Mouse (Mus musculus) liver, embryonic 11.5 days (tissue): ENCODE results near the gene Mipep. TPM values are rescaled to one million over a fixed set of nuclear protein-coding genes. Genes with fewer than 3 reads are reported as not detected.

Source experiments
- ATAC-seq: fragments of 200-750 bp; cut with Nextera tagmentation; replicated peaks from 2 replicates; pipeline ENCODE4 v1.8.0; 2017; ENCODE audit warnings: moderate number of reproducible peaks, mild to moderate bottlenecking, moderate TSS enrichment, moderate library complexity; ENCODE audit not compliant: low FRiP score
- DNase-seq: peaks from one replicate; pipeline ENCODE4 v3.0.0-alpha.2; 2017; ENCODE audit warnings: low spot score
- H3K27ac ChIP-seq: fragments of 300-500 bp; sonication (generic); 2 replicates; pipeline ENCODE4 v1.5.1; 2014; ENCODE audit warnings: mild to moderate bottlenecking, low read depth, low read length, control low read depth
- H3K27me3 ChIP-seq: fragments of 300-500 bp; sonication (generic); replicated peaks from 2 replicates; pipeline ENCODE4 v1.6.1; 2014; ENCODE audit warnings: low read length, mixed read lengths; ENCODE audit not compliant: control insufficient read depth, insufficient read depth
- H3K36me3 ChIP-seq: fragments of 300-500 bp; sonication (generic); 2 replicates; pipeline ENCODE4 v1.6.1; 2014; ENCODE audit warnings: mild to moderate bottlenecking, low read length, moderate library complexity, mixed read lengths; ENCODE audit not compliant: control insufficient read depth, insufficient read depth
- H3K4me1 ChIP-seq: fragments of 300-500 bp; sonication (generic); replicated peaks from 2 replicates; pipeline ENCODE4 v1.6.1; 2014; ENCODE audit warnings: low read length, mixed read lengths; ENCODE audit not compliant: control insufficient read depth, insufficient read depth
- H3K4me2 ChIP-seq: fragments of 300-500 bp; sonication (generic); 2 replicates; pipeline ENCODE4 v1.6.1; 2014; ENCODE audit warnings: mild to moderate bottlenecking, control low read depth, moderate library complexity
- H3K4me3 ChIP-seq: fragments of 300-500 bp; sonication (generic); 2 replicates; pipeline ENCODE4 v1.5.1; 2014; ENCODE audit warnings: low read depth, low read length, control low read depth
- H3K9ac ChIP-seq: fragments of 300-500 bp; sonication (generic); 2 replicates; pipeline ENCODE4 v1.6.1; 2014; ENCODE audit warnings: low read depth, low read length, control low read depth
- H3K9me3 ChIP-seq: fragments of 300-500 bp; sonication (generic); 2 replicates; pipeline ENCODE4 v1.6.1; 2016; ENCODE audit warnings: low read length, inconsistent platforms, mixed read lengths; ENCODE audit not compliant: control insufficient read depth
- WGBS: fragments of 180-500 bp; shearing (Covaris S2); extraction: QIAGEN DNeasy Blood & Tissue Kit; methylation state at CpG from one replicate; pipeline ENCODE4 v1.1.7; 2014; 5-methylcytosine and 5-hydroxymethylcytosine counted together
- polyA plus RNA-seq: library from polyadenylated mRNA; unstranded; fragments of >200 nt; fragmentation: Nextera tagmentation; extraction: Ambion mirVana; gene quantifications from 2 replicates; pipeline ENCODE4 v1.2.1, GENCODE M21; 2014

Gene Mipep
- polyA plus RNA-seq, 1 experiment from 2014 or later = 27.8 TPM

- ATAC-seq = no peak
- H3K9ac ChIP-seq = no peak overlapping the region
These were observed 45.7 kb downstream of the Mipep start for GRCm38 (mm10) chr14:60830096-60830495.

GRCm38 (mm10) chr14:60836709-60837108, 52.3 kb downstream of the Mipep start:
- DNase-seq = no peak
- Histone ChIP-seq H3K9me3 (peaks cover 4% of the 10 kb centered on the region; the same call in 1 of the 2 replicates), H3K4me2 (no peak overlapping the region), H3K27me3 (no peaks in the 10 kb centered on the region), H3K27ac (no peak overlapping the region), H3K36me3 (peaks cover 4% of the 10 kb centered on the region), H3K9ac (no peak overlapping the region), H3K4me1 (no peaks in the 10 kb centered on the region), H3K4me3 (no peak overlapping the region)
- WGBS = 88% methylated on average over 6 of the region's 6 CpGs
- no peak for ATAC-seq

More at GRCm38 (mm10) chr14:60830096-60830495, 45.7 kb downstream of the Mipep start:
- no peak overlapping the region for H3K27ac ChIP-seq
- H3K27me3 ChIP-seq = no peaks in the 10 kb centered on the region
- no peak overlapping the region for H3K4me2 ChIP-seq
- WGBS = 86% methylated on average over 2 of the region's 2 CpGs
- peaks cover 14% of the 10 kb centered on the region for H3K36me3 ChIP-seq
- H3K4me1 ChIP-seq = no peaks in the 10 kb centered on the region
- no peak for DNase-seq
- peaks cover 4% of the 10 kb centered on the region; the same call in 1 of the 2 replicates for H3K9me3 ChIP-seq
- no peak overlapping the region for H3K4me3 ChIP-seq

GRCm38 (mm10) chr14:60839654-60840053, 55.3 kb downstream of the Mipep start:
- no peak overlapping the region for H3K4me3 ChIP-seq
- H3K9me3 ChIP-seq = no peaks in the 10 kb centered on the region
- no peak for DNase-seq
- H3K4me2 ChIP-seq = no peak overlapping the region
- no peak overlapping the region for H3K27ac ChIP-seq
- WGBS = 58% methylated on average over 8 of the region's 8 CpGs
- H3K36me3 ChIP-seq = no peaks in the 10 kb centered on the region
- no peaks in the 10 kb centered on the region for H3K4me1 ChIP-seq
- ATAC-seq = no peak
- H3K27me3 ChIP-seq = no peaks in the 10 kb centered on the region
- no peak overlapping the region for H3K9ac ChIP-seq

GRCm38 (mm10) chr14:60841977-60842659, 57.7 kb downstream of the Mipep start:
- Histone ChIP-seq H3K27me3 (no peaks in the 10 kb centered on the region), H3K4me1 (peaks cover 6% of the 10 kb centered on the region; the same call in 1 of the 2 replicates), H3K27ac (no peak overlapping the region), H3K4me3 (no peak overlapping the region), H3K4me2 (no peak overlapping the region), H3K36me3 (no peaks in the 10 kb centered on the region; the same call in 1 of the 2 replicates), H3K9me3 (no peaks in the 10 kb centered on the region), H3K9ac (no peak overlapping the region)
- ATAC-seq = no peak
- 71% methylated on average over 14 of the region's 14 CpGs for WGBS
- no peak for DNase-seq

GRCm38 (mm10) chr14:60843596-60843995, 59.2 kb downstream of the Mipep start:
- WGBS = 87% methylated on average over 7 of the region's 7 CpGs
- DNase-seq (no peak), ATAC-seq (no peak)
- Histone ChIP-seq H3K9me3 (no peaks in the 10 kb centered on the region), H3K36me3 (no peaks in the 10 kb centered on the region; the same call in 1 of the 2 replicates), H3K27me3 (no peaks in the 10 kb centered on the region), H3K4me3 (no peak overlapping the region), H3K9ac (no peak overlapping the region), H3K27ac (no peak overlapping the region), H3K4me1 (peaks cover 6% of the 10 kb centered on the region; the same call in 1 of the 2 replicates), H3K4me2 (no peak overlapping the region)

- no peak for DNase-seq
- Histone ChIP-seq H3K27me3 (no peaks in the 10 kb centered on the region), H3K27ac (no peak overlapping the region), H3K36me3 (peaks cover 1% of the 10 kb centered on the region; the same call in 1 of the 2 replicates), H3K4me3 (no peak overlapping the region), H3K9me3 (no peaks in the 10 kb centered on the region), H3K4me1 (peaks cover 6% of the 10 kb centered on the region; the same call in 1 of the 2 replicates), H3K4me2 (no peak overlapping the region), H3K9ac (no peak overlapping the region)
- no peak for ATAC-seq
- WGBS = 65% methylated on average over 10 of the region's 10 CpGs
These were observed 61.1 kb downstream of the Mipep start for GRCm38 (mm10) chr14:60845261-60846045.

- Histone ChIP-seq H3K4me1 (peaks cover 6% of the 10 kb centered on the region; the same call in 1 of the 2 replicates), H3K9me3 (no peaks in the 10 kb centered on the region), H3K4me2 (no peak overlapping the region), H3K36me3 (peaks cover 5% of the 10 kb centered on the region; the same call in 1 of the 2 replicates), H3K27ac (no peak overlapping the region), H3K27me3 (no peaks in the 10 kb centered on the region), H3K4me3 (no peak overlapping the region), H3K9ac (no peak overlapping the region)
- WGBS = 87% methylated on average over 5 of the region's 5 CpGs
- DNase-seq (no peak), ATAC-seq (no peak)
These were observed 61.8 kb downstream of the Mipep start for GRCm38 (mm10) chr14:60846174-60846573.

GRCm38 (mm10) chr14:60848194-60848593, 63.8 kb downstream of the Mipep start:
- no peak for ATAC-seq
- WGBS = 75% methylated on average over 5 of the region's 5 CpGs
- Histone ChIP-seq H3K27me3 (no peaks in the 10 kb centered on the region), H3K9me3 (no peaks in the 10 kb centered on the region), H3K4me3 (no peak overlapping the region), H3K4me1 (peaks cover 6% of the 10 kb centered on the region; the same call in 1 of the 2 replicates), H3K4me2 (no peak overlapping the region), H3K36me3 (peaks cover 12% of the 10 kb centered on the region; the same call in 1 of the 2 replicates), H3K27ac (no peak overlapping the region), H3K9ac (no peak overlapping the region)
- DNase-seq = no peak
